Mouse (Mus musculus) heart, embryonic 10.5 days (tissue): ENCODE data around the gene Vmn1r85. TPM values are rescaled to one million over a fixed set of nuclear protein-coding genes. Genes with fewer than 3 reads are reported as not detected.
A peak's percentile ranks its signal among the peaks of the same experiment; 100 is the strongest.

ENCODE experiments used
- DNase-seq: peaks from one replicate; pipeline ENCODE4 v3.0.0-alpha.2; 2017; ENCODE audit warnings: low spot score
- H3K27ac ChIP-seq: fragments of 300-500 bp; sonication (generic); 2 replicates; pipeline ENCODE4 v1.5.1; 2016; ENCODE audit warnings: mild to moderate bottlenecking
- H3K27me3 ChIP-seq: fragments of 300-500 bp; sonication (generic); 2 replicates; pipeline ENCODE4 v1.6.1; 2016; ENCODE audit warnings: mild to moderate bottlenecking; ENCODE audit not compliant: poor library complexity, insufficient read depth, severe bottlenecking
- H3K36me3 ChIP-seq: fragments of 300-500 bp; sonication (generic); 2 replicates; pipeline ENCODE4 v1.6.1; 2016; ENCODE audit warnings: mild to moderate bottlenecking, moderate library complexity
- H3K4me1 ChIP-seq: fragments of 300-500 bp; sonication (generic); 2 replicates; pipeline ENCODE4 v1.6.1; 2016; ENCODE audit warnings: mild to moderate bottlenecking
- H3K4me3 ChIP-seq: fragments of 300-500 bp; sonication (generic); 2 replicates; pipeline ENCODE4 v1.5.1; 2016; ENCODE audit warnings: mild to moderate bottlenecking, moderate library complexity
- H3K9me3 ChIP-seq: fragments of 300-500 bp; sonication (generic); 2 replicates; pipeline ENCODE4 v1.6.1; 2016; ENCODE audit warnings: mild to moderate bottlenecking, moderate library complexity
- WGBS: fragments of 180-500 bp; shearing (Covaris S2); methylation state at CpG from one replicate; pipeline ENCODE4 v1.1.7; 2016; 5-methylcytosine and 5-hydroxymethylcytosine counted together
- polyA plus RNA-seq: library from polyadenylated mRNA; unstranded; fragments of >200 nt; fragmentation: Nextera tagmentation; extraction: Ambion mirVana; gene quantifications from 2 replicates; pipeline ENCODE4 v1.2.1, GENCODE M21; 2016

Gene Vmn1r85
- polyA plus RNA-seq, 1 experiment from 2014 or later: not detected

DNA sequence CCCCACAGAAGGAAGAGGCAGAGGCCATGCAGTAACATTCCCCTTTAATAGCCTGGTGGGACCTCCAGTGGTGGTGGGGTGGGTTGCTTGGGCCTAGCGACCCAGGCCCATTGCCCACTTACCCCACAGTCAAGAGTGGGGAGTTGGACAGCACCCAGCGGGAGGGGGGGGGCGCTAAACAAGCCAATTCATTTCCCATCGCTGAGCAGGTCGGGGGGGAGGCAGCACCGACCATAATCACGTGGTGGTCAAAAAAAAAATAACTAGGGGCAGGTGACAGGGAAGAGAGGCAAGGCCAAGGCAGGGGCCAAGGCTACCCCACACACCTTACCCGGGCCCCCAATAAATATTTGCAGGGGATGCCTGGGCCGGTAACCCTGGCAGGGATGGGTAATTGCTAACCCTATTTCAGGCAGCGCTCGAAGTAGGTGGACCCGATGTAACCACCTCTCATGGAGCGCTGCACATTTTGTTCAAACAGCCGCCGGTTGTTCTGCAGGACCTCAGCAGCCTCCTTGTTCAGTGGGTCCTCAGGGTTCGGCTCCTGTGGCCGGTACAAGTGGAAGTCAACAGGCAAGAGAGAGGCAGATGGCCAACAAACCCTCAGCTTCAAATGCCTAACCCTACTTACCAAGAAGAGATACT, 59.6 kb downstream of the Vmn1r85 start:
- 88% methylated on average over 17 of the region's 17 CpGs for WGBS
- H3K4me1 ChIP-seq: peaks cover 32% of the 10 kb centered on the region
- DNase-seq: no peak
- H3K9me3 ChIP-seq: no peaks in the 10 kb centered on the region
- peaks cover 49% of the 10 kb centered on the region for H3K36me3 ChIP-seq
- no peaks in the 10 kb centered on the region for H3K27me3 ChIP-seq
- peak overlapping the region; percentile 89; the same call in 1 of the 2 replicates for H3K27ac ChIP-seq
- peak overlapping the region; percentile 67 for H3K4me3 ChIP-seq

DNA sequence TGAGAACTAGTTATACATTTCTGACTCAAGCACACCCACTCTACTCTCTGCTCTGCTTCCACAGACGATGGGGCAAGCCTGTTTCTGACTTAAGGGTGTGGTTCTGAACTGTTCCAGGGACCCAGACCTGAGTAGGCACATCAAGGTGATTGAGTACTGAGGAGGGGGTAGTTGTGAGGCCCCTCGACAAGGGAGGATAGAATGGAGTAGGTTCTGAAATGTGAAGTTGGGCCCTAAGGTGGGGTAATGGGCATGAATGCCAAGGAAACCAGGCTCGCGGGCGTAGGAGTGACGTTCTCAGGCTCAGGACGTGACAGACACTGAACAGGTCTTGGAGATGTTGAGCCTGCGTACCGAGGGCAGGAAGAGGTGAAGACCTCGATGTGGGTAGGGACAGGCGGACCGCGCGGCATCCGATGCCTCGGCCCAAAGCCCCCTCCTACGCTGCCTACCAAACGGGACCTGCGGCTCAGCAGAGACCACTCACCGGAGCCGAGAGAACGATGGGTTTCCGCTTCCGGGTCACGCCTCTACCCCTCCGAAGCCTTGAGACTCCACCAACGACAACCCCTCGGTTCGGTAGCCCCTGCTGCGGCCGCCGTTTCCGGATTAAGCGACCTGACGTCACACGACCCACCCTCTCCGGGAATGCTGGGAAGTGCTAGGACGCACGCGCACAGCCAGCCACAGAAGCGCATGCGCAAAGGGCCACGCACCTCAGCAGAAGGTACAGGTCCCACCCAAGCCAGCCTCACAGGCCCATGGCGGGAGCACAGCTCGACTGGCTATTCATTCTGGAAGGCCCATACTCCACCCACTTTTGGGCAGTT, 60.6 kb downstream of the Vmn1r85 start, which contains the start of gene Chmp2a:
Gene Chmp2a, minus strand, starts transcription at position 660 of the 830 bp plus-strand sequence.
- H3K27me3 ChIP-seq: no peaks in the 10 kb centered on the region
- WGBS: under 1% methylated on average over 45 of the region's 45 CpGs

DNA sequence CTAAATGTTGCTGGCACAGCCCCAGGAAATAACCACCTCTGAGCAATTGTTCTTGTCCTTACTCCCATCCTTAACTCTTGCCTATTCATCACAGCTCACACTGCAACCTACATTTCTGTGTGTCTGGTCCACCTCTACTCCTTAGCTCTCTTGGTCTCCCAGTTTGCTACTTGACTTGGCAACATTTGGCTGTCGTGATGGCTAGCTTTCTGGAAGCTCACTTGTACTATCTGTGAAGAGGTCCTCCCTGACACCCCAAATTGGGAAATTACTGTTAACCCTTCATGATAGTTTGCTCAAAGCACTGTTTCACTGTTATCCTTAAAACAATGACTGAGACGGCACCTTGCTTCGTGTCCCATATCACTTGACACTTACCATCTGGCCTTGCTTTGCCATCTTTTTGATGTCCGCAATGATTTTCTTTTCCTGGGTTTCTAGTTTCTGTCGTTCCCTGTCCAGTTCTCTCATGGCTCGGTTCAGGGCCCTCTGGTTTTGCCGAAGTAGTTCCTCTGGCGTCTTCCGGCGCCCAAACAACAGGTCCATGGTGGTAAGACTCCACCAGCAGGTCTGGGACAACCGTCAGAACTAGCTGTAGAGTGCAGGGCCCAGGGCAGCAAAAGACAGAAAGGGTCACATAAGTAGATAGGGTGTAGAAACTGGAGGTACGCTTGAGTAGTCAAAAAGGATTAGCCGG, 61.4 kb downstream of the Vmn1r85 start:
- WGBS: 47% methylated on average over 13 of the region's 13 CpGs
- peak overlapping the region; percentile 67 for H3K4me3 ChIP-seq
- peak overlapping the region; percentile 89 for H3K27ac ChIP-seq
- H3K27me3 ChIP-seq: no peaks in the 10 kb centered on the region
- H3K36me3 ChIP-seq: peaks cover 67% of the 10 kb centered on the region
- no peaks in the 10 kb centered on the region for H3K9me3 ChIP-seq
- no peak for DNase-seq
- H3K4me1 ChIP-seq: peaks cover 22% of the 10 kb centered on the region

More for the DNA sequence above, 60.6 kb downstream of the Vmn1r85 start, which contains the start of gene Chmp2a:
- peak; percentile 99 for DNase-seq
- H3K27ac ChIP-seq: peak within 1 kb of the TSS; percentile 89
- H3K4me3 ChIP-seq: peak within 1 kb of the TSS; percentile 67
- H3K36me3 ChIP-seq: peaks cover 59% of the 10 kb centered on the region
- no peaks in the 10 kb centered on the region for H3K9me3 ChIP-seq
- peaks cover 30% of the 10 kb centered on the region for H3K4me1 ChIP-seq

Other genes with a start within 250 kb of the Vmn1r85 start
- gene Zfp128, start 214.0 kb downstream of the Vmn1r85 start, polyA plus RNA-seq: 3.1 TPM in 2 replicates
- gene Zscan22, start 197.4 kb downstream of the Vmn1r85 start, polyA plus RNA-seq: 12.9 and 14.8 TPM in 2 replicates
- 662 and 793 TPM in 2 replicates for gene Rps5, start 172.9 kb downstream of the Vmn1r85 start, polyA plus RNA-seq
- 1.1 TPM in 2 replicates for gene Rnf225, start 167.8 kb downstream of the Vmn1r85 start, polyA plus RNA-seq
- gene Zfp324, start 129.3 kb downstream of the Vmn1r85 start, polyA plus RNA-seq: 7.8 and 8.4 TPM in 2 replicates
- 8.2 and 8.4 TPM in 2 replicates for gene Zfp446, start 117.3 kb downstream of the Vmn1r85 start, polyA plus RNA-seq
- gene Slc27a5, start 97.0 kb downstream of the Vmn1r85 start, polyA plus RNA-seq: not detected in 2 replicates
- 219 and 367 TPM in 2 replicates for gene Trim28, start 96.1 kb downstream of the Vmn1r85 start, polyA plus RNA-seq
- gene Zbtb45, start 85.1 kb downstream of the Vmn1r85 start, polyA plus RNA-seq: 18.2 and 20.8 TPM in 2 replicates
- gene Chmp2a, start 60.4 kb downstream of the Vmn1r85 start, polyA plus RNA-seq: 129 and 142 TPM in 2 replicates
- 159 and 189 TPM in 2 replicates for gene Ube2m, start 56.9 kb downstream of the Vmn1r85 start, polyA plus RNA-seq
- gene Mzf1, start 40.4 kb downstream of the Vmn1r85 start, polyA plus RNA-seq: 2.2 and 3.1 TPM in 2 replicates
- gene Vmn1r86, start 24.7 kb upstream of the Vmn1r85 start, polyA plus RNA-seq: not detected in 2 replicates
- not detected in 2 replicates for gene Vmn1r87, start 45.0 kb upstream of the Vmn1r85 start, polyA plus RNA-seq
- gene Vmn1r88, start 64.4 kb upstream of the Vmn1r85 start, polyA plus RNA-seq: not detected in 2 replicates
- not detected in 2 replicates for gene Vmn1r89, start 117.8 kb upstream of the Vmn1r85 start, polyA plus RNA-seq
- gene Lig1, start 182.1 kb upstream of the Vmn1r85 start, polyA plus RNA-seq: 85.1 and 105 TPM in 2 replicates
- gene Zswim9, start 183.5 kb upstream of the Vmn1r85 start, polyA plus RNA-seq: 7.6 and 7.9 TPM in 2 replicates
- gene Pla2g4c, start 229.5 kb upstream of the Vmn1r85 start, polyA plus RNA-seq: 0.75 and 1.3 TPM in 2 replicates